Mouse (Mus musculus) liver, adult 2 months (tissue): Measurements from ENCODE around the gene Scube3. TPM values are rescaled to one million over a fixed set of nuclear protein-coding genes. Genes with fewer than 3 reads are reported as not detected.

Experiments used
- DNase-seq: peaks from one replicate; pipeline ENCODE4 v3.0.0-alpha.2; 2011; ENCODE audit warnings: low read depth, low spot score; ENCODE audit errors: extremely low read depth
- H3K27ac ChIP-seq: fragments of 200-500 bp; replicated peaks from 2 replicates; pipeline ENCODE4 v1.5.1; 2012; ENCODE audit warnings: low read depth, mild to moderate bottlenecking, control low read depth, inconsistent platforms, low read length; ENCODE audit not compliant: insufficient read depth
- H3K27me3 ChIP-seq: fragments of 200-500 bp; 2 replicates; pipeline ENCODE4 v1.6.1; 2012; ENCODE audit warnings: mild to moderate bottlenecking, moderate library complexity, low read length, inconsistent platforms; ENCODE audit not compliant: control insufficient read depth, insufficient read depth
- H3K36me3 ChIP-seq: fragments of 200-500 bp; 2 replicates; pipeline ENCODE4 v1.6.1; 2012; ENCODE audit warnings: low read length, inconsistent platforms; ENCODE audit not compliant: control insufficient read depth, insufficient read depth
- H3K4me1 ChIP-seq: fragments of 200-500 bp; 2 replicates; pipeline ENCODE4 v1.6.1; 2011; ENCODE audit warnings: low read length; ENCODE audit not compliant: control insufficient read depth, insufficient read depth
- H3K4me3 ChIP-seq: fragments of 200-500 bp; 2 replicates; pipeline ENCODE4 v1.5.1; 2011; ENCODE audit warnings: low read depth, mild to moderate bottlenecking, control low read depth, low read length, moderate library complexity; ENCODE audit not compliant: insufficient read depth
- H3K79me2 ChIP-seq: fragments of 200-500 bp; 2 replicates; pipeline ENCODE4 v1.6.1; 2012; ENCODE audit warnings: inconsistent platforms, mild to moderate bottlenecking, low read length, moderate library complexity; ENCODE audit not compliant: control insufficient read depth, insufficient read depth
- H3K9ac ChIP-seq: fragments of 200-500 bp; 2 replicates; pipeline ENCODE4 v1.6.1; 2012; ENCODE audit warnings: low read depth, mild to moderate bottlenecking, control low read depth, inconsistent platforms, low read length
- CTCF ChIP-seq: fragments of 200-500 bp; IDR thresholded peaks from 2 replicates; pipeline ENCODE4 v1.5.1; 2011; ENCODE audit warnings: low read depth, low read length, control low read depth
- POLR2A ChIP-seq: fragments of 200-500 bp; IDR thresholded peaks from 2 replicates; pipeline ENCODE4 v1.6.1; 2011; ENCODE audit warnings: low read length, control low read depth; ENCODE audit not compliant: insufficient read depth; ENCODE audit errors: extremely low read depth
- WGBS: fragments of 180-500 bp; shearing (Covaris S2); methylation state at CpG from one replicate; pipeline ENCODE4 v1.1.7; 2018; 5-methylcytosine and 5-hydroxymethylcytosine counted together
- polyA plus RNA-seq: library from polyadenylated mRNA; depleted of rRNA; stranded (reverse); fragments of >200 nt; gene quantifications from 2 replicates; pipeline ENCODE4 v1.2.3, GENCODE M21; 2012
- total RNA-seq: library from RNA; depleted of rRNA; stranded (reverse); fragments of >200 nt; gene quantifications from 2 replicates; pipeline ENCODE4 v1.2.3, GENCODE M21; 2014

The Scube3 gene
- total and polyA plus RNA-seq, 2 experiments, result 0.06 TPM; not detected in 1

DNA sequence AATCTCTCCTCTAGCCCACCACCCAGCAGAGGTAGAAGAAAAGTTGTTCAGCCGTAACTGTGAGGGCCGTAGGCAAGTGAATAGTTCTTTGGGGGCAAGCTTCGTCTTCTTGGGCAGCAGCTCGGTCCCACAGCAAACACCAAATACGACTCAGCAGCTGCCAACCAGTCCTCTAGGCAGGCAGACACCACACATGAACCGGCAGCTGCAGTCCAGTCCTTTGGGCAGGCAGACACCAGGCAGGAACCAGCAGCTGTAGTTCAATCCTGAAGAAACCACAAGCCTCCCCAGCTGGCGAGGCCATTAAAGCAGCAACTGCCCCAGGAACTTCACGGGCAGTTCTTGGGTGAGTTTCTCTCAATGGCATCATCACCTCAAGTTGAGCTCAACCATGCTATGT lies 29.7 kb upstream of the Scube3 start:
- Histone ChIP-seq H3K4me1 (no peaks in the 10 kb centered on the region), H3K27me3 (no peaks in the 10 kb centered on the region), H3K27ac (no peak overlapping the region), H3K36me3 (no peaks in the 10 kb centered on the region), H3K79me2 (no peaks in the 10 kb centered on the region), H3K9ac (no peak overlapping the region), H3K4me3 (no peak overlapping the region)
- 87% methylated on average over 8 of the region's 8 CpGs for WGBS
- DNase-seq, result no peak
- TF ChIP-seq POLR2A (no peak), CTCF (no peak)

DNA sequence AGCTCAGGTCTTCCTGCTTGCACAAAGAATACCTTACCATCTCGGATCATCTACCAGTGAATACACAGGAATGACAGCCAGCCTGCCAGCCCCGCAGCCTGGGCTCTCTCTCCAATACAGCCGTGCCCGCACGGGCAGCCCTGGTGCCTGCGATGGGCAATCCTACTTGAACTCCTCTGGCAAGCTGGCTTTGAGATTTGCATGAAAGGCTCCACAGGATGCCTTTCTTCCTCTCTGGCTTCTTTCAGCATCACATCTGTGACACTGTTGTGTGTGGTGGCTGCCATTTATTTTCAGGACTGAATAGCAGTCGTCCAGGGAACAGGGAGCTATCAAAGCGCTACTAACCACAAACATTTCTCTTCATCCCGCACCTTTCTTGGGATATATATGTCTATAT lies 25.6 kb upstream of the Scube3 start:
- Histone ChIP-seq H3K4me1 (no peaks in the 10 kb centered on the region), H3K36me3 (no peaks in the 10 kb centered on the region), H3K27ac (no peak overlapping the region), H3K79me2 (no peaks in the 10 kb centered on the region), H3K4me3 (no peak overlapping the region), H3K27me3 (no peaks in the 10 kb centered on the region), H3K9ac (no peak overlapping the region)
- WGBS, result 89% methylated on average over 9 of the region's 9 CpGs
- no peak for DNase-seq
- TF ChIP-seq POLR2A (no peak), CTCF (no peak)

DNA sequence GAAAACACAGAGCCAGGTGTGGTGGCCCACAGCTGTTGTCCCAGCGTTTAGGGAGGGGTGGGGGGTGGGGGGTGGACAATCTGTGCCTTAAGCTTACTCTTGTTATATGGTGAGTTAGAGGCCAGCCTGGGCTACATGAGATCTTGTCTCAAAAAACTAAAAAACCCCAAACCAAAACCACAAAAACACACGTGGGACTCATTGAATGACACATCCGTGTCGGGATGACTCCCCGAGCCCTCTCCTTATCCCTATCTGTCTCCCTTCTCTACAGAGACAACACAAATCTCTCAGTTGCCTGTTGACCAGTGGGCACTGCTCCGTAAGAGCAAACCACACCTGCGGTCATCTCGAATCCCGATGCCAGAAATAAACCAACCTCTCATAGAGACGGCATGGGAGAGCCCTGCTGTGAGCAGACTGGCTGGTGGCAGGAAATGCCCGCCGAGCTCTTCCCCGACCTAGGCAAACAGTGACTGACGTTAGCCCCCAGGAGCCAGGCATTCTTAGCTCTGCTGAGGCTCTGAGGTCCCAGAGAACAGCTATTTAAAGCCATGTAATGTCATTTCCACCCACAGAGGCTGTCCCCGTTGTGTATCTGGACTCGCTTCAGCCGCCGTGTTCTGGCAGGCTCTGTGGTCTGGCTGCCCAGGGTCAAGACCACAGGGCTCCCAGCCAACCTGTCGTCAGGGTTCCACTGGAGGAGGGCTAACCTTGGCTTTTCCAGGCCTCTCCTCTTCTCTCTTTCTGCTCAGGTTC lies 24.3 kb upstream of the Scube3 start:
- Histone ChIP-seq H3K9ac (no peak overlapping the region), H3K27me3 (no peaks in the 10 kb centered on the region), H3K79me2 (no peaks in the 10 kb centered on the region), H3K27ac (no peak overlapping the region), H3K4me1 (no peaks in the 10 kb centered on the region), H3K4me3 (no peak overlapping the region), H3K36me3 (no peaks in the 10 kb centered on the region)
- TF ChIP-seq POLR2A, result no peak
- TF ChIP-seq CTCF, result no peak
- WGBS, result 42% methylated on average over 19 of the region's 19 CpGs
- DNase-seq, result no peak

DNA sequence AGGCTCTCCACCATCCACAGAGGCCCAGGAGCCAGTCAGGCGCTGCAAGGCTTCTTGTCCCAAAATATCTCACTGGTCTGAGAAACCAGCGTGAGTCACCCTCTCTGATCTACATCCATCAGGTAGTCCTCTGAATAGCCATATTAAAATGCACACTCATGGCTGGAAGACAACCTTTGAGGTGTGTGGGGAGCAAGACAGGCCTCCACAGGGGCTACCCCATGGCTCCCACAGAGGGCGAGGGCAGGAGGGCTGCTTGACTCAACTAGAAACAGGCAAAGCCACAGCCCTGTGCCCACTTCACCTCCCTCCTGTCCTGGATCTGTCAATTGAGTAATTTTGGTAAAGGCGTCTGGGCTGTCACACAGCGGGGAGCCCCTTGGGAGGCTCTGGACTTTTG lies 21.5 kb upstream of the Scube3 start:
- Histone ChIP-seq H3K79me2 (no peaks in the 10 kb centered on the region), H3K4me3 (no peak overlapping the region), H3K27ac (no peak overlapping the region), H3K36me3 (no peaks in the 10 kb centered on the region), H3K4me1 (no peaks in the 10 kb centered on the region), H3K27me3 (no peaks in the 10 kb centered on the region), H3K9ac (no peak overlapping the region)
- TF ChIP-seq POLR2A (no peak), CTCF (no peak)
- no peak for DNase-seq
- WGBS, result 90% methylated on average over 5 of the region's 5 CpGs

DNA sequence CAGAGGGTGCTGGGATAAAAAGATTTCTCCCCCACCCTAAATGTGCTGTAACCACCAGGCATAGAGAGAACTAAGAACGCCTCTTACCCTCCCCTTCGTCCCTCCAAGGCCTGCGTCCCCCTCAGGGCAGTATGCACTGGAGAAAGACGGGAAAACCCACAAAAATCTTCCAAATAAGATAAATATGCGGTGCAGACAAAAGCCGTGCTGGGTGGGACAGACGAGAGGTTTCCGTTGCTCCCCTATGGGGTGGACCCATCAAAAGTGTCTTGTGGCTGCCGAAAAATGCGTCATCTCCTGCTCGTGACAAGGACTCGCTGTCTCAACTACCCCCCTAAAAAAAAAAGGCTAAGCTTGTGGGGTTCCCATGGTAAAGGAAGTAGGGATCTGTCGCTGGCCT lies 19.0 kb upstream of the Scube3 start:
- whole genome bisulfite sequencing, result 78% methylated on average over 13 of the region's 13 CpGs
- no peaks in the 10 kb centered on the region for H3K79me2 ChIP-seq
- H3K36me3 ChIP-seq, result no peaks in the 10 kb centered on the region

DNA sequence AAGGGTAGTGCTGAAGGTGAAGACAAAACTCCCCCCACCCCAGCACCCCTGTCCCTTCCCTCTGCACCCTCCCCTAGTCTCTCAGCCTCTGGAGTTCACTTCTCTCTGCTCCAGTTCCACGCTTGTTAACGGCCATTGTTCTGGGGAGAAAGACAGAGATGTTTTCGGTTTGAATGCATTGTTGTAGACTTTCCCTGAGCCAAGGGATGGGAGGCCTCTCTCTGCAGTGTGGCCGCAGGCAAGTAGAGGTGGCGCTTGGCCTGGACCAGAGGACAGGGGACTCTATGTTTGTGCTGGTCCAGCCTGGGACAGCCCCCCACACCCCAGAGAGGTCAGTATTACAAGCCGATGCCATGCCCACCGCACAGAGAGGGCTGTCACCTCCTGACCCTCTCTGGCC lies 18.3 kb upstream of the Scube3 start:
- no peak for TF ChIP-seq CTCF
- no peak for TF ChIP-seq POLR2A
- no peaks in the 10 kb centered on the region for H3K4me1 ChIP-seq
- H3K27ac ChIP-seq, result no peak overlapping the region
- no peaks in the 10 kb centered on the region for H3K79me2 ChIP-seq
- DNase-seq, result no peak
- WGBS, result 69% methylated on average over 7 of the region's 7 CpGs
- H3K36me3 ChIP-seq, result no peaks in the 10 kb centered on the region
- H3K9ac ChIP-seq, result no peak overlapping the region
- H3K27me3 ChIP-seq, result no peaks in the 10 kb centered on the region
- H3K4me3 ChIP-seq, result no peak overlapping the region

More for the DNA sequence above, 19.0 kb upstream of the Scube3 start:
- TF ChIP-seq CTCF (no peak), POLR2A (no peak)
- H3K4me3 ChIP-seq, result no peak overlapping the region
- no peak for DNase-seq
- H3K9ac ChIP-seq, result no peak overlapping the region
- no peak overlapping the region for H3K27ac ChIP-seq
- no peaks in the 10 kb centered on the region for H3K27me3 ChIP-seq
- no peaks in the 10 kb centered on the region for H3K4me1 ChIP-seq
